Mouse (Mus musculus): ENCODE data around the gene Gm45837.

- no peak for TF ChIP-seq CTCF (IDR thresholded peaks at IDR 0.05; ENCODE audit: low read depth)
- TF ChIP-seq EP300 (IDR thresholded peaks at IDR 0.05; ENCODE audit: low read depth): no peak
These were observed 46.1 kb downstream of the Gm45837 start for GRCm38 (mm10) chr7:101456789-101457188.

Data from liver, embryonic 14.5 days (tissue).